Mouse (Mus musculus) gastrocnemius, adult 8-10 months (tissue): Measurements from ENCODE around the gene Tmc7. TPM values are rescaled to one million over a fixed set of nuclear protein-coding genes. Genes with fewer than 3 reads are reported as not detected.

ENCODE experiments used
- DNase-seq, 2 experiments: peaks; one replicate each; pipeline ENCODE4 v3.0.0; 2022; ENCODE audit warnings: low spot score in 2 of 2
- total RNA-seq, 4 experiments: library from RNA; stranded (reverse); gene quantifications; 2 replicates each; pipeline ENCODE4 v1.2.4; 2022

Tmc7 gene
- total RNA-seq, 4 experiments from 2014 or later: 6.4 to 12.9 (median 8.6) TPM

DNA sequence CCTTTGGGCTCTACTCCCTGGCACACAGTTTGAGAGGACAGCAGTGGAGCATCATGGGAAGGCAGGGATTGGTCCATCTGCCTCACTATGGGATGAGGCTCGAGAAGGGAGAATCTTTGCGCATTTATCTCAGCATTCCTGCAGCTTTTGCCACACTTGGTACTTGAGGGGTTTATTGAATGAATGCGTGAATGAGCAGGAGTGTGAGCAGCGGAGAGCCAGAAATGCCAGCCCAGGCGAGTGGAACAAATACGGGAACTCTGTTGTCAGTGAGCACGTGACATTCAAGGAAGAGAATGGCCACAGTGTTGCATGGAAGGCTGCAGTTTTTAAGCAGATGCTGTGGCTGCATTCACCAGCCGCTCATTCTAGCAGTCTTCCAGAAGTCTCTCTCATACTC, 82.2 kb downstream of the Tmc7 start:
- DNase-seq: no peak

DNA sequence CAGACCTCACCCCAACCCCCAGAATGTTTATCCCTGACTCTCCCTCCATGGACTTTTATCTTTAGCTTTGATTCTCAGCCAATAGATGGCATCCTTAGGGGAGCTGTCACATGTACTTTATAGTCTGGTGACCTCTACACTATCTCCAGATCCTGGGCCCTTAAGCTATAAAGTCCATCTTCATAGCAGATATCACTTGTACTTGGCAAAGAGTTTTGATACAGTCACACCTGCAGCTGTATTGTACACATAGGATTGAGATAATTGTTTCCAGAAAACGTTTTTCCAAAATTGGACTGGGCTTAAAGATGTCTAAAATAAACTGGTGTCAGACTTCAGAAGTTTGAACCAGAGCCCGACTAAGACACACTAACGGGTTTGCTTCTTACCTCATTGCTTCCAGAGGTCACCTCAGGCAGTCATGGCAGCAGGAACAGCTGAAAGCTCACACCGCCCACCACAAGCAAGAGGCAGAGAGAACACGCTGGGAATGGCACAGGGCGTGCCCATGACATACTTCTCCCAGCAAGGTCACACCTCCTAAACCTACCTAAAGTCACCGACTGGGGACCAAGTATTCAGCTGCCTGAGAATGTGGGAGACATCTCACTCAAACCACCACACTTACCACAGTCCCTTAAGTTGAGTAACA, 84.6 kb downstream of the Tmc7 start:
- DNase-seq: no peak

DNA sequence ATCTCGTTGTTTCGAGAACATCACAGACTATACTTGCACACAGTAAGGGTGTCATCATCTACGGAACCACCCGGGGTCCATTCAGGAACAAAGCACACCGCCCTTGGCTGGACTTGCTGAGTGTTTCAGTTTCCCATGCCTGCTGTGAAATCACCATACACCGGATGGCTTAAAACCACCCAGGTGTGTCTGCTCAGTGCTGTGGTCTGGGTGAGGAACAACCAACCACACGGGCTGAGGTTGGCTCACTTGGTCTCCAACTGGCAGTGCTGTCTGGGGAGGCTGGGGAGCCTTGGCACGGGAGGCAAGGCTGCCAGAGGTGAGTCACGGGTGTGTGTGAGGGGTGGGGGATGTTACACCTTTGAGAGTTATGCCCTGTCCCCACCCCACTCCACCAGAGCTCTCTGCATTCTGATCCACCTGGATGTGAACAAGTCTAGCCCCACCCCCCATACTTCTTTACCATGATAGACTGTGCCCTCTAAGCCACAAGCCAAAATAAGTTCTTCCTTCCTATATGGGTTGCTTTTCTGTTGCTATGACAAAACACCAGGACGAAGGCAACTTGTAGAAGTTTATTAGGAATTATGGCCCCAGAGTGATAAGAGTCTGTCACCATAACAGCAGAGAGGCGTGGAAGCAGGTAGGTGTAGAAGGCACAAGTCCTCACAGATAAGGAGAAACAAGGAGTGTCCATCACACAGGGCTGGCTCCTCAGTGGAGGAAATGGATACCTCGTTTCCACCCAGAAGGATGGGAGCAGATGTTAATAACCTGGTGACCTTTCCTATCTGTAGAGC, 85.4 kb downstream of the Tmc7 start:
- no peak for DNase-seq

- DNase-seq: no peak
Observed at GRCm38 (mm10) chr7:118494892-118495579, 89.5 kb downstream of the Tmc7 start.

- DNase-seq: no peak
Observed at GRCm38 (mm10) chr7:118493892-118494291, 90.6 kb downstream of the Tmc7 start.

DNA sequence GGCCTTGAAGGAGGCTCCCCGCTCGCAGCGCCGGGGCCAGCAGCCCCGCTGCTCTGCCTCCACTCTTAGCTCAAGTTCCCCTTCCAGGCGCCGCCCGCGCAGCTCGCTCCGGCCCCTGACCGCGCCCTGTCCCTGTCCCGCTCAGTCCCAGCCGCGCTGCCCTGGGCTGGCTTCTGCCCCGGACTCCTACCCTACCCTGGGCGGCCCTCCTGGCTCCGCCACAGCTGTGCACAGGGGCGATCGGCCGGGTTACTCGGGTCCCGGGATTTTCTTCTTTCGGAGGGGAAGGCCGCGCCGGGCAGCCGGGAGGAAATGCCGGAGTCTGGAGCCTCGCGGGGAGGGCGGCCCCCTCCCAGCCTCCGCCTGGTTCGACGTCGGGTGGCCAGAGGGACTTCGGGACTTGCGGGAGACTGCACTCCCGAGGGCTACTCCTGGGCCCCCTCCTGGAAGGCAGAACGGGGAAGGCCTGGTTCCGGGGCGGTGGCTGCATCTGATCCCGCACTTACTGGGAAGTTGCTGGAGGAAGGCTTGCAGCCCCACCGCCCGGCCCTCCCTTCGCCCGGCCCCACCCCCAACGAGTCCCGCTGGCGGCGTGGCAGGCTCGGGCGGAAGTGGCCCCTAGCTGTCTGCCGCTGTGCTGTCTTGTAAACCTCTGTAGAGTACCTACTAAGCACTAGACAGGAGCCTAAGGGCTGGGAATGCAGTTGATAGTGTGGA, 92.9 kb downstream of the Tmc7 start, which contains the start of gene Itpripl2:
Itpripl2 (minus strand) TSS at position 545 of the 717 bp plus-strand sequence.
- DNase-seq: peak; percentile 60 to 74

- peak in 1 of 2 experiments; percentile 24 for DNase-seq
Observed at GRCm38 (mm10) chr7:118490666-118491430, 93.7 kb downstream of the Tmc7 start.

DNA sequence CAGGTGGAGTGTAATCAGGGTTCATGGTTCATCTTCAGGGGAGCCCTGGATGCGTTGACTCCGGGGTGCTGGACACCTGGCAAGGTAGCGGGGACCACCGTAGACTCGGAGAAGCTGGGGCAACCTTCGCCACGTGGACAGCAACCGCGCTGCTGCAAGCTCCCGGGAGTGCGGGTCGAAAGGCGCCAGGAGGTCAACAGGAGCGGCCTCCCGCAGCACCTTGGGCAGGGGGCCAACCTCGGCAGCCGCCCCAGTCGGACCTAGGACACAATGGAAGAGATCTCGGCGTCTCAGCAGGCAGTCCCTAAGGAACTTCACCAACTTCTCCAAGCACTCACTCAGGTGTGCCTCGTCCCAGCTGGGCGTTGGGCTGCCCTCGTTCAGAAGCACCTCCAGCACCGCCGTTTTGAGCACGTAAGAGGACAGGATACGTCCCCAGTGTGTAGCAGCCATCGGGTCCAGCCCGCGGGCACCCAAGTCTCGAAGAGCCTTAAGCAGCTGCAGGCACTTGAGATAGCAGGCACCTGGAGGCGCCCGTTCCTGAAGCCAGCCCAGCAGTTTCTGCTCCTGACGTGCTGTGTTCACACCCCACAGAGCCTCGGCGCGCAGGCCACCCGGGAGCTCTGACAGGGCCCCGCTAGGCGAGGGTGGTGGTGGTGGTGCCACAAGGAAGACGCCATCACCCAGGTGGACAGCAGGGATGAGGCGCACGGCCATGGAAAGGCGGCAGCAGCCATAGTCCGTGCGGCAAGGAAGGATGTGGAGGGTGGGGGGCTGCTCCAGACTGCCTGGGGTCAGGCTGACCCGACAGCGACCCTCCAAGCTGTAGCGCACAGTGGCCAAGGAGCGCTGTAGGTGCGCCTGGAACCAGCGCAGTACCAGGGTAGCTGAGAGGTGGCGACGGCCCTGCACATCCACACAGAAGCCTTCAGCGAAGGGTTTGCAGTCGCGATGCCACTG, 94.5 kb downstream of the Tmc7 start:
- no peak for DNase-seq

DNA sequence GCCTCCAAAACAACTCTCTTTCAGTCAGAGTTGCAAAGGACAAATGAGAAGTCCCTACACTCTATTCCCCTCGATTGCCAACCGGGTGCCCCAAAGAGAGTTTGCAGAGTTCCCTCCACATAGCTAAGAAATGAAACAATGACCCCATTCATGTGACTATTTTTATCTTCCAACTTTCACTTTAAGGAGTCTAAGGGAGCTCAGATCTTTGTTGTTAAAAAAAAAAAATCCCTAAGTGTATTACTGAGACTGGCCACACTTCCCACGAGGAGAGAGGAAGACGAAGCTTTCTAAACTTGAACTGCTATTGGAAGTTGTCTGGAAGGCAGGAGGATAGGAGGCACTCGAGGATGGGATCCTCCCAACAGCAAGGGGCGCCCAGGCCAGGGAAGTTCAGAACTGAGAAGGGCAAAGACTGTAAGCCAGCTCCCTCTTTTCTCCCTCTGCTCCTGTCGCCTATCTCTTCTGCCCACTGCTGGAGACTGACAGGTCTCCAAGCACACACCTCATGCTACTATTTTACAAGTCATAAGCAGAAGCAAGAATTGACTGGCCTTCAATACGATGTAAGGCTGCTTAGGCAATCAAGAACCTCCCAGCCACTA, 96.4 kb downstream of the Tmc7 start:
- no peak for DNase-seq

- DNase-seq: no peak
Observed at GRCm38 (mm10) chr7:118486917-118487316, 97.6 kb downstream of the Tmc7 start.

Other genes starting within 250 kb of the Tmc7 start
- gene Syt17, start 136.5 kb downstream of the Tmc7 start, total RNA-seq: under 1 TPM in 2 of 4 experiments, not detected in 2; 0.12 to 0.72 TPM
- gene Itpripl2, start 92.8 kb downstream of the Tmc7 start, total RNA-seq: 1 to 10 TPM; 4.4 to 6.9 (median 4.9) TPM
- gene Coq7, start 51.4 kb downstream of the Tmc7 start, total RNA-seq: 10 to 100 TPM; 42.7 to 51.0 (median 47.7) TPM
- under 1 TPM in 1 of 4 experiments, not detected in 3; 0.11 TPM for gene Tmc5, start 12.6 kb upstream of the Tmc7 start, total RNA-seq
- gene Gde1, start 121.0 kb upstream of the Tmc7 start, total RNA-seq: 10 to 100 TPM; 46.0 to 55.2 (median 49.7) TPM
- 1 to 10 TPM; 1.4 to 2.7 (median 2.4) TPM for gene Ccp110, start 127.8 kb upstream of the Tmc7 start, total RNA-seq
- 10 to 100 TPM; 17.0 to 19.5 (median 18.3) TPM for gene Vps35l, start 155.5 kb upstream of the Tmc7 start, total RNA-seq